Mouse (Mus musculus) lung, postnatal 4 days (tissue): Measurements from ENCODE around the gene Ldlrap1.

ENCODE experiments used
- DNase-seq, 2 experiments: peaks; one replicate each; pipeline ENCODE4 v3.0.0; 2021

Ldlrap1 gene

GRCm38 (mm10) chr4:134750825-134751224, 17.0 kb downstream of the Ldlrap1 start:
- DNase-seq = no peak

GRCm38 (mm10) chr4:134750263-134750662, 17.6 kb downstream of the Ldlrap1 start:
- peak; percentile 49 to 56 for DNase-seq

GRCm38 (mm10) chr4:134749301-134750030, 18.4 kb downstream of the Ldlrap1 start:
- peak in 1 of 2 experiments; percentile 30 for DNase-seq

- DNase-seq = peak; percentile 34 to 55
Measured at GRCm38 (mm10) chr4:134745900-134746661, 21.7 kb downstream of the Ldlrap1 start.

- peak in 1 of 2 experiments; percentile 55 for DNase-seq
Measured at GRCm38 (mm10) chr4:134743881-134744633, 23.8 kb downstream of the Ldlrap1 start.

- DNase-seq = peak in 1 of 2 experiments; percentile 53
Measured at GRCm38 (mm10) chr4:134741949-134742348, 25.9 kb downstream of the Ldlrap1 start.

- no peak for DNase-seq
Measured at GRCm38 (mm10) chr4:134740186-134740585, 27.6 kb downstream of the Ldlrap1 start.

GRCm38 (mm10) chr4:134739530-134739929, 28.3 kb downstream of the Ldlrap1 start:
- no peak for DNase-seq

GRCm38 (mm10) chr4:134737365-134737910, 30.4 kb downstream of the Ldlrap1 start:
- no peak for DNase-seq

GRCm38 (mm10) chr4:134736147-134736546, 31.7 kb downstream of the Ldlrap1 start:
- no peak for DNase-seq

GRCm38 (mm10) chr4:134734629-134735081, 33.2 kb downstream of the Ldlrap1 start:
- DNase-seq = peak; percentile 81 to 83

GRCm38 (mm10) chr4:134734038-134734628, 33.7 kb downstream of the Ldlrap1 start:
- DNase-seq = peak; percentile 86 to 88

- DNase-seq = no peak
Measured at GRCm38 (mm10) chr4:134733371-134733770, 34.5 kb downstream of the Ldlrap1 start.

- DNase-seq = peak; percentile 45 to 48
Measured at GRCm38 (mm10) chr4:134730106-134730505, 37.7 kb downstream of the Ldlrap1 start.

- no peak for DNase-seq
Measured at GRCm38 (mm10) chr4:134725735-134726345, 42.0 kb downstream of the Ldlrap1 start.

- DNase-seq = peak; percentile 46 to 73
Measured at GRCm38 (mm10) chr4:134724974-134725373, 42.9 kb downstream of the Ldlrap1 start.

GRCm38 (mm10) chr4:134723251-134723650, 44.6 kb downstream of the Ldlrap1 start:
- peak; percentile 61 to 63 for DNase-seq

GRCm38 (mm10) chr4:134721076-134721475, 46.7 kb downstream of the Ldlrap1 start:
- no peak for DNase-seq

GRCm38 (mm10) chr4:134720371-134720770, 47.5 kb downstream of the Ldlrap1 start:
- no peak for DNase-seq

GRCm38 (mm10) chr4:134719489-134719888, 48.3 kb downstream of the Ldlrap1 start:
- no peak for DNase-seq

GRCm38 (mm10) chr4:134713937-134714336, 53.9 kb downstream of the Ldlrap1 start:
- DNase-seq = peak; percentile 84 to 89

GRCm38 (mm10) chr4:134705311-134705710, 62.5 kb downstream of the Ldlrap1 start:
- no peak for DNase-seq
